Mouse (Mus musculus): ENCODE measurements around the gene Kndc1. TPM values are rescaled to one million over a fixed set of nuclear protein-coding genes. Genes with fewer than 3 reads are reported as not detected.

The Kndc1 gene
- total RNA-seq, 2 experiments from 2014 or later = 0.04 TPM; not detected in 1

DNA sequence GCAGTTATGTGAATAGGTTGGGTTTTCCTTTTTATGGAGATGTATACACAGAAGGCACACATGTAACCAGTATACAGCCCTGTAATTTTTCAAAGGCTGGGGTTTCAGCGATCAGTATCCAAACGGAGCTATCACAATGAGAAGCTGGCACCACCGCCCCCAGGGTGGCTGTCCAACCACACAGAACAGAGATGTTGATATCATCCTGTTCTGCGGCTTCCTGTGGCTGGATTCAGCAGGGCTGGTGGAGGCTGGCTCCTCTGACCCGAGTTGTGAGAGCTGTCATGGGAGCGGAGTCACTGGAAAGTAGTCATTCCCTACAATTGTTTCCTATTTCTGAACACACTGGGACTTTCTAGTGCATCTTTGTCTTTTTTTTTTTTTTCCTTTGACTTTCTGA lies 10.8 kb downstream of the Kndc1 start:
- ATAC-seq (ENCODE audit: poor library complexity, severe bottlenecking) = no peak

DNA sequence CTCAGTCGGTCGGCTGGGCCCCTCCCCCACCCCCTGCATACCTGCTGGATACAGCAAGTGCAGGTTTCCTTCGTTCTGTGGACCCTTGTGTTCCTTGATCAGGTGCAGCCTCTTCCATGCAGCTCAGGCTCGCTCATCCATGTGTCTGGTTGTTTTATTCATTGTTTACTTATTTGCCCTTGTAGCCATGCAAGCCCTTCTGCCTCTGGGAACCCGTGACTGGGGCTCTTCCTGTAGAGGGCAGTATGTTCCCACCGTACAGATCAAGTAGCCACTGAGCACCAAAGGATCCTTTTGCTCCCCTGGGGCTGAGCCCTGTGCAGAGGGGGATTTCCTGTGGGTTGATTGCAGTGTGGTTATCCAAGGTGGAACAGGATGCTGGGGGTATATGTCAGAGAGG lies 11.2 kb downstream of the Kndc1 start:
- peak; percentile 56; the same call in 1 of the 2 replicates for ATAC-seq (ENCODE audit: poor library complexity, severe bottlenecking)

DNA sequence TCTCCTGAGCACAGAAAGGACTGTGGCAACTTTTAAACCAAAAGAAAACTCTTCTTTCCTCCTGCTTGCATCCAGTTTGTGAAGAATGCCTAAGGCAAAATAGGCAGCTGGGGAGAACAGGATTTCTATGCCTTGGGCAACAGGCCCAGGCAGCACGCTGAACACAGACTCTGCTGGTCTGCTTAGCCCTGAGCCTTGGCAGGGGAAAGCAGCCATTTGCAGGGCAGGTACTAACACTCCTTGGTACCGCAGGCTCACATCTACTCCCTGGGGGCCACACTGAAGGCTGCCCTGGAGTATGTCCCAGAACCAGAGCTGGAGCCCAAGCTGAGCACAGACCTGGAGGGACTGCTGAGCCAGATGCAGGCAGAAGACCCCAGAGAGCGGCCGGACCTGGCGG lies 13.7 kb downstream of the Kndc1 start:
- no peak for ATAC-seq (ENCODE audit: poor library complexity, severe bottlenecking)

DNA sequence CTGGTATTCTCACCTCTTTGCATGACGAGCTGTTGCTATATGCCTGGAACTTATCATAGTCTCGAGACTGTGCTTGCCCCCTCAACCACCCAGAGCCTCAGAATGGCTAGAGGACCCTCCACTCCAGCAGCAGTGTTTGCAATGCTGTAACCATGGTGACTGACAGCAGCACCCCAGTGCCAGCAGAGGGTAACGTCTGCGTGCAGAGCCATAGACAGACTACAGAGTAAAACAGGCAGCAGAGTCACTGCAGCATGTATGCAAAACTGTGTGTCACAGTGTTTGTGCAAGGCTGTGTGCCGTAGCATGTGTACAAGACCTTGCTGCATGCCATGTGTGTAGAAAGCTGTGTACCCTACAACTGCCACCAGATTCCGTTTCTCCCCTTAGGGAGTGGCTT lies 15.0 kb downstream of the Kndc1 start:
- ATAC-seq (ENCODE audit: poor library complexity, severe bottlenecking) = no peak

DNA sequence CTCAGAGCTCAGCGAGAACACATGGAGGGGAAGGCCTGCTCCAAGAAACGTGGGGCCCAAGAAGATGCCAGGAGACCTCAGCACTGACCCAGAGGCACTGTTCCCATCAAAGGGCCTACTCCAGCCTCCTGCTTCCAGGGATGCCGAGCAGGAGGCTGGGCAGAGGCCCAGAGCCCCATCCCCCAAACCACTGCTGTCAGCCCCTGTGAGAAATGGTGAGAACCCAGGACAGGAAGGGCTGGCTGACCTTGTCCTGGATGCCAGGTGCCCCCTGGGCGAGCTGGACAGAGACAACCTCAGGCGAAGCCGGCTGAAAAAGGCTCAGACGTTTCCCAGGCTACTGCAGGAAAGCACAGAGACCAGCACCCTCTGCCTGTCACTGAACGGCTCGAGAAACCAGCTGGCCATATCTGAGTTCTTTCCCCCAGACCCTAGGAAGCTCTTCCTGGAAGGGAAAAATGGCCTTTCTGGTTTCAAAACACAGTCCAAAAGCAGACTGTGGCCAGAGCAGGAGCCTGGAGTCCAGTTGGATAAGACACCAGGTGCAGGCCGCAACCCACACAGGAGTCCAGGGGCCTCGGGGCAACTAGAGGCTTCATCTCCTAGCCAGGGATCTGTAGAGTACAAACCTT lies 15.8 kb downstream of the Kndc1 start:
- ATAC-seq (ENCODE audit: poor library complexity, severe bottlenecking) = no peak

DNA sequence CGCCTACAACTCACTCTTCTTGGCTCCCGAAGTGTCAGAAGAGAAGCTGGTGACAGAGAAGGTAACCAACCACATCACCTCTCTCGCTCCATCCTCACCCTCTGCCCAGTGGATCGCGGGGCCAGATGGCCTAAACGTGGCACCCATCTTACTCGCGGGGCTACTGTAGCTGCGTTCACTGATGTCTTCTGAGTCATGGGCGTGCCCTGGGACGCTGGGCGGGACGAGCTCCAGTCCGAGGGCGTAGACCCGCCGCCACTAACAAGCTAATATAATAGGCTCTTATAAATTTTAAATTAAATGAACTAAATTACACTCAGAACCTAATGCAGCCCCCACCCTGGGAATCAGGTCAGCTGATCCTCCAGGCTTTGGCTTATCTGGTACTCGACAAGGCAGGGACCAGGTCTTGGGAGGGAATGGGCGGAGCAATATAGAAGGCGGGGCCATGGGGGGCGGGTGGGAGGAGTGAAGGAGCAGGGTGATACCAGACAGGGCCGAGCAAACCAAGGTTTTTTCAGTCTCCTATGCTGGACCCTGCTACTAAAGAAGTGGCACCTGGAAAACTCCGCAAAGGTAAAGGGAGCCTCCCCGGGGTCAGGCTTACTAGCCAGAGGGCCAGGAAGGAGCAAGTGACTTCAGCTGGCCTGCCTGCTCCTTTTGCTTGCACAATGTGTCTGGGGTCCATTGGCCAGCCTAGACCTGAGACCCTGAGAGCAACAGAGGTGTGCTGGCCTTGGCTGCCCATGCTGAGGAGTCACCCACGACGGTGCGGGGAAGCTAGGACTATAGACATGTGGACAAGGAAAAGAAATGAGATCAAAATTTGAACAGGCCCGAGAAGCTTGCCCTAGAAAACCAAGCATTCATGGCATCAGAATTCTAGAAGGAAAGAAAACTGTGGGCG lies 19.9 kb downstream of the Kndc1 start:
- ATAC-seq (ENCODE audit: poor library complexity, severe bottlenecking) = no peak

DNA sequence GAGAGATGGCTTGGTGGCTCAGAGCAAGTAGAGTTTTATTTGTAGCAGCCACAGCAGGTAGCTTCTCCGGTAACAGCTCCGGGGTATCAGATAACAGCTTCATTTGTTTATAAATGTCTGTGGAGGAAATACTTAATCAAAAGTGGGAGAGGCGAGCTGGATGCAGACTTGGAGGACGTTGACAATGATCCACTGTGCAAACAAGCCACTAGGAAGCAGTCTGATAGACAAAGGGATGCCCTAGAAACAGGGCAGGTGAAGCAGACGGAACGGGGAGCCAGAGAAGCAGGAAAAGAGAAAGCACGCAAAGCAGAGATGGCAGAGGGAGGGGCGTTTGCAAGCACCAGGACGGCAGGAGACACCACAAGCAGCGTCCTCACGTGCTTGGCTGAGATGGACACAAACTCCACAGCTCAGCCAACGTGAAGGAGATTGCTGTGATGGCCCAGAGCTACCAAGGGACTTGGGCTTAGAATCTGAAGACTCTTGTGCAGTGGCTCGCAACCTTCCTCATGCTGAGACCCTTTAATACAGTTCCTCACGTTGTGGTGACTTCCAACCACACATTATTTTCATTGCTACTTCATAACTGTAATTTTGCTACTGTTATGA lies 21.3 kb downstream of the Kndc1 start:
- no peak for ATAC-seq (ENCODE audit: poor library complexity, severe bottlenecking)

DNA sequence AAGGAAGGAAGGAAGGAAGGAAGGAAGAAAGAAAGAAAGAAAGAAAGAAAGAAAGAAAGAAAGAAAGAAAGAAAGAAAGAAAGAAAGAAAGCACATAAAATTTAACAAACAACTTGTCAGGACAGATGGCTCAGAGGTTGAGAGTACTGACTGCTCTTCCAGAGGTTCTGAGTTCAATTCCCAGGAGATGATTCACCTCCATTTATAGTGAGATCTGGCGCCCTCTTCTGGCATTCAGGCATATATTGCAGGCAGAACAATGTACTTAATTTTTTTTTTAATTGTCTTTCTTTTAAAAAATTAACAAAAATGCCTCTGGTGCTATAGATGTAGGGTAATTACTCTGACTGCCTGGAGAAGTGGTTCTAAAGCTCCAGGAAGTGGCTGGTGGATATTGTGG lies 21.8 kb downstream of the Kndc1 start:
- ATAC-seq (ENCODE audit: poor library complexity, severe bottlenecking) = no peak

DNA sequence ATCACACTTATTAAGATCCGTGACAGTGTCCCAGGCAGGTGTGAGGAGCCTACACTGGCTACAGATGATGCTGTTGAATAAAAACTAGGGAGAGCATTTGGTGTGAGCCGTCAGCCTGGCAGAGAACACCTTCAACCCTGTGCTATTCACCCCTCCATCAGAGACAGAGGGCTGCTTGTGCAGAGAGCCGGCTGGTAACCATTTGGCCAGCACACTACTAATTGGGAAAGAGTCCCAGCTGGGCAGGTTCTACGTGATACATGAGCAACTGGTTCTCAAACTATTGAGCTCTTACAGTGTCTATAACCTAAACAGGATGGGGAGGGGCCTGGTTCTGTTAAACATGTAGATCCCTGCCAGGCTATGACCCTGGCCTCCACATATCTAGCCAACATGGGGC lies 23.8 kb downstream of the Kndc1 start:
- ATAC-seq (ENCODE audit: poor library complexity, severe bottlenecking) = no peak

DNA sequence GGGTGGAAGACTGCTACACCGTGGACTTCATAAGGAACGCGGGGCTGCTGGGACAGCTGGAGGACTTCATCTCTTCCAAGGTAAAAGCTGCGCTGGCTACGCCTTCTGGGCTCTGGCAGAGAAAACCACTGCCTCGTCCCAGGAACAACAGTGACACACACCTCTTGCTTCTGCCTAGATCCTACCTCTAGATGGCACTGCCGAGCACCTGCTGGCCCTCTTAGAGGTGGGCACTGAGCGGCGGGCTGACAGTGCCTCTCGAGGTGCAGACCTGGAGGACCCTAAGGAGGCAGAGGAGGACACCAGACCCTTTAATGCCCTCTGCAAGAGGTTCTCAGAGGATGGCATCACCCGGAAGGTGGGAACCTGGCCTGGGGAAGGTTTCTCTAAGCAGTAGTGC lies 36.2 kb downstream of the Kndc1 start:
- ATAC-seq (ENCODE audit: poor library complexity, severe bottlenecking) = peak; percentile 75

DNA sequence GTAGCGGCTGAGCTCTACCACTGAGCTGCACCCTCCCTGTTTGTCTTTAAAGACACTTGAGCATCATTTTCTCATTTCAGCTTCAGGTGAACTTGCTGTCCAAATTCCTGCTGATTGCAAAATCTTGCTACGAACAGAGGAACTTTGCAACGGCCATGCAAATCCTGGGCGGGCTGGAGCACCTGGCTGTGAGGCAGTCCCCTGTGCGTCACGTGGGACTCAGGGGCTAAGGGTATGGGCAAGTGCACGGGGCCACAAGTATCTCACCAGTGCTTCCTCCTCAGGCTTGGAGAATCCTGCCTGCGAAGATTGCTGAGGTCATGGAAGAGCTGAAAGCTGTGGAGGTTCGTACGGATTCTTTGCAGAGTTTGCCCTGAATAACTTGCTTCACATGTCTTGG lies 42.2 kb downstream of the Kndc1 start:
- ATAC-seq (ENCODE audit: poor library complexity, severe bottlenecking) = no peak

DNA sequence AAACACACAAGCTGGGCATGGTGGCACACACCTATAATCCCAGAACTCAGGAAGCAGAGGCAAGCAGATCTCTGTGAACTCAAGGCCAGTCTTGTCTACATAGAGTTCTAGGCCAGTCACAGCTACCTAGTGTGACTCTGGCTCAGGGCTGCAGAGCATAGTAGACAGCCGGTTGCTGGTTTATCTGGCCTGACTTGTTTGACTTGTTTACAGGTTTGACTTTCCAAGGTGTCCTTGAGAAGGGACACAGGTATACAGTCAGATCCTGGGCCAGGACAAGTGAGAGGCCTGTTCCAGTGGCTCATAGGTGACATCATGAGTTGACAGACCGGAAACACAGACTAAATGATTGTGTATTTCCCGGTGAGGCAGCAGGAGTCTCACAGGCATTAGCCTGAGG lies 42.6 kb downstream of the Kndc1 start:
- no peak for ATAC-seq (ENCODE audit: poor library complexity, severe bottlenecking)

DNA sequence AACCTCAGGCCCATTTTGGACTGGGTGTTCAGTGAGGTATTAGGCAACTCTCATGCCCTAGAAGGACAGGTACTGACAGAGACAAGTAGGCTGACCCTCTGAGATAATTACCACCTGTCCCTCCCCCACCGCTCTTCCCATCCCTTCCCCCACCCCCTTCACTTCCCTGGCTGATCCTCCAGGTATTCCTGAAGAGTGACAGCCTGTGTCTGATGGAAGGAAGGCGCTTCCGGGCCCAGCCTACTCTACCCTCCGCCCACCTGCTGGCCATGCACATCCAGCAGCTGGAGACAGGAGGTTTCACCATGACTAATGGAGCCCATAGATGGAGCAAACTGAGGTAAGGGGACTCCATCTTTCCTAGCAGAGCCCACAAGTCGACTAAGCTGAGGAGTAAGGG lies 43.3 kb downstream of the Kndc1 start:
- ATAC-seq (ENCODE audit: poor library complexity, severe bottlenecking) = no peak

DNA sequence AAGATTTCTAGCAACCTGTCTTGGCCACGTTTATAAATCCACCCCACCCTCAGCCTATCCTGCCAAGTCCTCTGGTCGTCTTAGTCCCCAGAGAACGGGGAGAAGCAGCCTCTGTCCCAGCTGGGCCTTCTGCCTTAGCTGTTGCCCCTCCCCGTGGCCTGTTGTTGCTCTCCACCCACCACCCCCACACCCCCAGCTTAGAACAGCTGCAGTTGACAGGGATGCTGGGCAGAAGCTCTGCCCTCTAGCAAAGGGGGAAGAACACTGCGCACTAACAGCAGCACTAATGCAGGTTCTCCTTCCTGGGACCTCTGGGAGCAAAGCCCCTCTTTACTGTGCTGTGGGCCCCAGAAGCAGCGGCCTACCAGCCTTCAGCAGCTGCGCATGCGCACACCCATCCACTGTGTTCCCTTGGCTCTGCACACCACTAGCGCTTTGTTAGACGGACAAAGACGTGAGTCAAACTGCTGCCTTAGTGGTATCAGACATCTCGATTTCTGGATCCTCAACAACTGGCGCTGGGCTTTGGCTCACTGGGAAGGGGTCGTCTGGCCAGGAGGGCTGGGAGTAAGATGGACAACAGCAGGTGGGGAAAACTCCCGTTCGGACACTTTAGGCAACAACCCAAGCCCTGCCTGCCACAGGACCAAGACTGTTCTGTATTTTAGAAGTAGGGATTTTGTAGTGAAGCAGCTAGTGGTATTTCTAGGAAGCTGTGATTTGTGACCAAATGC lies 46.1 kb downstream of the Kndc1 start:
- ATAC-seq (ENCODE audit: poor library complexity, severe bottlenecking) = no peak

DNA sequence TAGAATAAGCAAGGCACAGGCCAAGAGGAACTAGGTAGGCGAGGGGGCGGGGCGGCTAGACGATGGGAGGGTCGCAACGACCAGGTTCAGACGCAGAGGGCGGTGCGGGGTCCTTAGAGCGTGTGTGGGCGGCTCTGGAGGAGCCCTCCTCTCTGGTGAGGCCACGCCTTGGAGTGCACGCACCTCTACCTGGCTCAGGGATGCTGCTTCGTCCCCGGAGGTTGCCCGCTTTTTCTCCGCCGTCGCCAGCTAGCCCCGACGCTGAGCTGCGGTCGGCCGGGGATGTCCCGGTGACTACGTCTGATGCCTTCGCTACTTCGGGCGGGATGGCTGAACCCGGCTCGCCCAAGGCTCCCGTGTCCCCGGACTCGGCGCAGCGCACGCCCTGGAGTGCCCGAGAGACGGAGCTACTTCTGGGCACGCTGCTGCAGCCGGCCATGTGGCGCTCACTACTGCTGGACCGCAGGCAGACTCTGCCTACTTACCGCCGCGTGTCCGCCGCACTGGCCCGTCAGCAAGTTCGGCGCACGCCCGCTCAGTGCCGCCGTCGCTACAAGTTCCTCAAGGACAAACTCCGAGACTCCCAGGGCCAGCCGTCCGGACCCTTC lies 49.3 kb downstream of the Kndc1 start, which contains the start of gene Utf1:
TSS of gene Utf1 (plus strand) at position 116 of the 608 bp plus-strand sequence.
- ATAC-seq (ENCODE audit: poor library complexity, severe bottlenecking) = peak; percentile 63

DNA sequence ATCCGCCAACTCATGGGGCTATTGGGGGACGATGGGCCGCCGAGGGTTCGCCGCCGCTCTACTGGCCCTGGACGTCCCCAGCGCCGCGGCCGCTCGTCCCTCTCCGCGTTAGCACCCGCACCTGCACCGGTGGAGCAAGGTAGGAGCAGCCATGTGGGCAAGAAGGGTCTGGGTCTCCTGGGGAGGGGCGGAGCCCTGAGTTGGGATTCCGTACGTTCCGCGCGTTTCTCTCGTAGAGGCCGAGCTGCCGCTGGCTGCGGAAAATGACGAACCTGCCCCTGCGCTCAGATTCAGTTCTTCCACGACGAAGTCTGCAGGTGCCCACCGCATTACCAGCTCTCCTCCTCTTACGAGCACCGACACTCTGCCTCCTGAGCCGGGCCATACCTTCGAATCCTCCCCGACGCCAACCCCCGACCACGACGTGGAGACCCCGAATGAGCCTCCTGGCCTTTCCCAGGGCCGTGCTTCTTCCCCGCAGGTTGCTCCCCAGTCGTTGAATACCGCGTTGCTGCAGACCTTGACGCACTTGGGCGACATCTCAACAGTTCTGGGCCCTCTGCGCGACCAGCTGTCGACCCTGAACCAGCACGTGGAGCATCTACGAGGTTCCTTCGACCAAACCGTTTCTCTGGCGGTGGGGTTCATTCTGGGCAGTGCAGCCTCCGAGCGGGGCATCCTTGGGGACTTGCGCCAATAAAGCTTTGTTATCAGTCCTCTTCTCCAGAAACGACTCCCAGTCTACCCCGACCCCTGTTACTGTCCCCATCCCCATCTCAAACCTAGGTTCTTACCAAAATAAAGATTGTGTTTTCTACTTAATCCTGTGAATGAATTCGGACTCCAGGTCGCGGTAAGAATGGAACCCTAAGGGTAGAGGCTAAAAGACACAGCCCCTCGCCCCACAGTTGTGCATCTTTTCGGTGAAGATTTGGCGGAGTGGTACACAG lies 50.1 kb downstream of the Kndc1 start:
- ATAC-seq (ENCODE audit: poor library complexity, severe bottlenecking) = 0 out of 2 replicates have a peak, but pooled peaks have one; percentile 4

DNA sequence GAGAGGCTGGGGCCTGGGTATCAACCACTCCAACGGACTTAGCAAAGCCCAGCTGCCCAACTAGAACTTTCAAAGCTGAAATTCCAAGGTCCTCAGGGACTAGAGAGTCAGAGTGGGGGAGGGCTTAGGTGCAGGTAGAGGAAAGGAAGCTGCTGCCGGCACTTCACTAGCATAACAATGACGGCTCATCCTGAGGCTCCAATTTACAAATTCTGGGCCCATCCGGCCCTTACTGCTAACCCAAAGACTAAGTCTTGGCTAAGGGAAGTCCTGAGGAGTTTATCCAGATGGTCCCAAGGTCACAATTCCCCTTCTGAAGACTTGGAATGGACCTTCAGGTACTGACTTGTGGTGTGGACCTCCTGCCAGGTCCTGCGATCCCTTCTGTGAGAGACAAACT lies 51.0 kb downstream of the Kndc1 start:
- ATAC-seq (ENCODE audit: poor library complexity, severe bottlenecking) = no peak

DNA sequence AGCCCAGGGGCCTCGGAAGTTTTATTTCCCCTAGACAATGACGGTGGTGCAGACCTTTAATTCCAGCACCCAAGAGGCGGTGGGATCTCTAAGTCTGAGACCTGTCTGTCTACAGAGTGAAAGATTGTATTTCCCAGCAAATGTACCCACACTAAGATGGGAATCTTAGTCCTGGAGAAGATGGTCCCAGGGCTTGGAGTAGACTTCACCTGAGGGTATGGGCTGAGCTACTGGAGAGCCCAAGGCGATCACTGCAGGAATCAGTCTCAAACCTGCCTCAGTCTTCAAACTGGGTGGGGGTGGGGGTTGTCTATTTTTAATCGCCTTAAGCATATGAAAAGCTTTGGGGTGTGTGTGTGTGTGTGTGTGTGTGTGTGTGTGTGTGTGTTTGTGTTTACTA lies 51.5 kb downstream of the Kndc1 start:
- no peak for ATAC-seq (ENCODE audit: poor library complexity, severe bottlenecking)

DNA sequence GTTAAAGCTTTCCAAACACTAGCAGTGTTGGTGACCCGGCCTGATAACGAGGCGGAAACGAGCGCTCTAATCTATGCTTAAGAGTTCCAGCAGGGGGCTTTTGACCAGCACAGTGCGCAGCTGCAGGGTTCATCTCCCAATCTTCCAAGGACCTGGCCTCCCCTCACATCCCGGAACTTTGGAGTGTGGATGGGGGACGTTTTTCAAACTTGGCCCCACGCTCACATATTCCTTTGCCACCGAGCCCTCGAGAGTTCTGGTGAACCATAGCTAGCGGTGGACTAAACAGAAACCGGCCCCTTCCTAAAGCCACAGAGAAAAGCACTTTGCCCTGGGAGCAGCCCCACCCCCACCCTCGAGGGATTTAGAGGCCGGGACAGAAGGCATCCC lies 55.4 kb downstream of the Kndc1 start:
- ATAC-seq (ENCODE audit: poor library complexity, severe bottlenecking) = peak; percentile 81

Measured in megakaryocyte, adult 5-6 weeks (primary cell).